Mouse (Mus musculus) kidney, adult 8-10 months (tissue): ENCODE measurements around the gene Creb5.
A peak's percentile ranks its signal among the peaks of the same experiment; 100 is the strongest.

Experiments used
- DNase-seq, 2 experiments: peaks; one replicate each; pipeline ENCODE4 v3.0.0; 2022

The Creb5 gene

GRCm38 (mm10) chr6:53596402-53596801 is 309.3 kb downstream of the Creb5 start:
- DNase-seq: no peak

- DNase-seq: no peak
Observed at GRCm38 (mm10) chr6:53603041-53603440, 316.0 kb downstream of the Creb5 start.

- peak in 1 of 2 experiments; percentile 2 for DNase-seq
Observed at GRCm38 (mm10) chr6:53603695-53604094, 316.6 kb downstream of the Creb5 start.

GRCm38 (mm10) chr6:53604386-53604785 is 317.3 kb downstream of the Creb5 start:
- DNase-seq: no peak

- no peak for DNase-seq
Observed at GRCm38 (mm10) chr6:53605184-53605583, 318.1 kb downstream of the Creb5 start.

GRCm38 (mm10) chr6:53611451-53611945 is 324.4 kb downstream of the Creb5 start:
- DNase-seq: no peak

GRCm38 (mm10) chr6:53612681-53613080 is 325.6 kb downstream of the Creb5 start:
- no peak for DNase-seq

GRCm38 (mm10) chr6:53615440-53616211 is 328.6 kb downstream of the Creb5 start:
- no peak for DNase-seq

- no peak for DNase-seq
Observed at GRCm38 (mm10) chr6:53618164-53618563, 331.1 kb downstream of the Creb5 start.

- no peak for DNase-seq
Observed at GRCm38 (mm10) chr6:53619676-53620075, 332.6 kb downstream of the Creb5 start.

- DNase-seq: no peak
Observed at GRCm38 (mm10) chr6:53621295-53621694, 334.2 kb downstream of the Creb5 start.

GRCm38 (mm10) chr6:53624455-53625276 is 337.6 kb downstream of the Creb5 start:
- DNase-seq: no peak

- DNase-seq: no peak
Observed at GRCm38 (mm10) chr6:53626044-53626443, 339.0 kb downstream of the Creb5 start.

GRCm38 (mm10) chr6:53628714-53629113 is 341.6 kb downstream of the Creb5 start:
- DNase-seq: peak in 1 of 2 experiments; percentile 3

- DNase-seq: no peak
Observed at GRCm38 (mm10) chr6:53635453-53635852, 348.4 kb downstream of the Creb5 start.

GRCm38 (mm10) chr6:53637356-53638351 is 350.6 kb downstream of the Creb5 start:
- no peak for DNase-seq

- no peak for DNase-seq
Observed at GRCm38 (mm10) chr6:53641633-53642605, 354.8 kb downstream of the Creb5 start.

GRCm38 (mm10) chr6:53642826-53643356 is 355.8 kb downstream of the Creb5 start:
- no peak for DNase-seq

- no peak for DNase-seq
Observed at GRCm38 (mm10) chr6:53643481-53643880, 356.4 kb downstream of the Creb5 start.

- DNase-seq: no peak
Observed at GRCm38 (mm10) chr6:53644056-53644455, 357.0 kb downstream of the Creb5 start.

GRCm38 (mm10) chr6:53644971-53645370 is 357.9 kb downstream of the Creb5 start:
- DNase-seq: no peak
